Comparison of ENCODE assay signal across 24 mouse cellular contexts in genomic region chr12:28786310-28786709, GRCm38 (mm10). TPM values are rescaled to one million over a fixed set of nuclear protein-coding genes. Genes with fewer than 3 reads are reported as not detected.
A peak's percentile ranks its signal among the peaks of the same experiment; 100 is the strongest.
DNase-seq lines count a peak whose midpoint lies in the region; ATAC-seq lines count a peak whose summit lies in the region.
"Had no signal": no experiment of that assay in that cellular context is flagged by ENCODE, and none has a peak within 500 bp of the region (broad histone marks: within the 10 kb centered on the region; RNA-seq: fewer than 3 reads in every experiment).

No protein-coding gene starts in this region.

- no peak overlapping the region for H3K4me3 ChIP-seq in forebrain, embryonic 10.5 days
- no peak overlapping the region for H3K4me3 ChIP-seq in forebrain, embryonic 16.5 days (replicated peaks; ENCODE audit: low read length)
- no peak overlapping the region for H3K4me3 ChIP-seq in kidney, embryonic 16.5 days (ENCODE audit: low read length)
- H3K4me3 ChIP-seq: embryonic facial prominence, embryonic 10.5 days; embryonic facial prominence, embryonic 13.5 days; erythroblast, embryonic 14.5 days; forebrain, embryonic 13.5 days; gastrocnemius, adult 2 months had no signal

- peak; percentile 64 to 71 for DNase-seq in cerebellum, postnatal 10 days
- no peak for DNase-seq in cerebellum, adult 11-12 months
- DNase-seq in forebrain, embryonic 10.5 days (ENCODE audit: extremely low spot score, low spot score), result no peak
- no peak for DNase-seq in kidney, adult 8-10 months
- DNase-seq: adrenal gland, adult 8-10 months; adrenal gland, postnatal 25 days; cerebellum, postnatal 36 days; embryo, embryonic 11 days; forebrain, postnatal 0 days; gastrocnemius, adult 2 months; gastrocnemius, postnatal 14 days; heart, adult 11 months had no signal

- no peak overlapping the region for H3K9ac ChIP-seq in forebrain, embryonic 16.5 days (replicated peaks; ENCODE audit: low read depth, low read length)
- H3K9ac ChIP-seq in kidney, embryonic 16.5 days (replicated peaks; ENCODE audit: low read length), result no peak overlapping the region
- H3K9ac ChIP-seq: embryonic facial prominence, embryonic 13.5 days; forebrain, embryonic 13.5 days; forebrain, postnatal 0 days; hindbrain, embryonic 14.5 days had no signal

- no peaks in the 10 kb centered on the region for H3K9me3 ChIP-seq in forebrain, embryonic 10.5 days
- no peaks in the 10 kb centered on the region for H3K9me3 ChIP-seq in forebrain, embryonic 16.5 days (ENCODE audit: control insufficient read depth, low read length)
- no peaks in the 10 kb centered on the region for H3K9me3 ChIP-seq in kidney, embryonic 16.5 days (ENCODE audit: low read length)
- H3K9me3 ChIP-seq: embryonic facial prominence, embryonic 10.5 days; embryonic facial prominence, embryonic 13.5 days; forebrain, embryonic 13.5 days had no signal

- no peak overlapping the region for H3K4me2 ChIP-seq in forebrain, embryonic 16.5 days (ENCODE audit: low read length)
- no peak overlapping the region for H3K4me2 ChIP-seq in kidney, embryonic 16.5 days (replicated peaks; ENCODE audit: low read depth, low read length)
- H3K4me2 ChIP-seq: embryonic facial prominence, embryonic 13.5 days; forebrain, embryonic 13.5 days; heart, embryonic 11.5 days; hindbrain, embryonic 14.5 days had no signal

- ATAC-seq in forebrain, embryonic 16.5 days, result no peak
- no peak for ATAC-seq in kidney, embryonic 16.5 days (ENCODE audit: low FRiP score, low TSS enrichment)
- ATAC-seq: activated CD4-positive, CD25-positive, alpha-beta regulatory T cell, adult 4 months; forebrain, embryonic 13.5 days; forebrain, postnatal 0 days; hindbrain, postnatal 0 days; inflammation-experienced regulatory T-cells, adult 6 months; intestine, embryonic 16.5 days had no signal

- H3K27me3 ChIP-seq in forebrain, embryonic 10.5 days (ENCODE audit: poor library complexity, severe bottlenecking), result peaks cover 22% of the 10 kb centered on the region; the same call in 1 of the 2 replicates
- no peaks in the 10 kb centered on the region for H3K27me3 ChIP-seq in forebrain, embryonic 16.5 days (replicated peaks; ENCODE audit: control insufficient read depth, insufficient read depth, low read length)
- H3K27me3 ChIP-seq in kidney, embryonic 16.5 days (ENCODE audit: insufficient read depth, low read length), result no peaks in the 10 kb centered on the region
- H3K27me3 ChIP-seq: embryonic facial prominence, embryonic 13.5 days; forebrain, embryonic 13.5 days had no signal

- WGBS in forebrain, embryonic 10.5 days, result 91% methylated on average over 6 of the region's 6 CpGs
- WGBS in forebrain, embryonic 16.5 days, result 93% methylated on average over 6 of the region's 6 CpGs
- WGBS in kidney, embryonic 16.5 days, result 85% methylated on average over 6 of the region's 6 CpGs

- H3K27ac ChIP-seq in forebrain, embryonic 10.5 days, result 0 out of 2 replicates have a peak overlapping the region, but pooled peaks have one; percentile 60
- H3K27ac ChIP-seq in forebrain, embryonic 16.5 days (ENCODE audit: low read length), result no peak overlapping the region
- peak overlapping the region; percentile 85 for H3K27ac ChIP-seq in kidney, embryonic 16.5 days (ENCODE audit: low read length)
- H3K27ac ChIP-seq: embryonic facial prominence, embryonic 13.5 days; forebrain, embryonic 13.5 days; gastrocnemius, adult 2 months; hindbrain, embryonic 14.5 days; hindbrain, postnatal 0 days had no signal

- H3K4me1 ChIP-seq in forebrain, embryonic 10.5 days, result peaks cover 60% of the 10 kb centered on the region
- peaks cover 13% of the 10 kb centered on the region for H3K4me1 ChIP-seq in forebrain, embryonic 16.5 days (replicated peaks; ENCODE audit: control insufficient read depth, insufficient read depth, low read length)
- H3K4me1 ChIP-seq in kidney, embryonic 16.5 days (ENCODE audit: insufficient read depth, low read length), result peaks cover 73% of the 10 kb centered on the region

- H3K36me3 ChIP-seq in forebrain, embryonic 10.5 days (replicated peaks), result no peaks in the 10 kb centered on the region
- no peaks in the 10 kb centered on the region for H3K36me3 ChIP-seq in forebrain, embryonic 16.5 days (ENCODE audit: control insufficient read depth, insufficient read depth)
- H3K36me3 ChIP-seq in kidney, embryonic 16.5 days (ENCODE audit: insufficient read depth, low read length), result no peaks in the 10 kb centered on the region
- H3K36me3 ChIP-seq: embryonic facial prominence, embryonic 10.5 days; embryonic facial prominence, embryonic 13.5 days had no signal

RNA-seq across cellular contexts. Expression of gene Eipr1, which starts 34.7 kb away (rescaled TPM):
- polyA plus RNA-seq in forebrain, embryonic 10.5 days (2016; fragmentation: Nextera tagmentation; extraction: Ambion mirVana), result 39.0 and 40.5 TPM in 2 replicates
- 75.9 and 79.3 TPM in 2 replicates for polyA plus RNA-seq in forebrain, embryonic 16.5 days (2015; fragmentation: Nextera tagmentation; extraction: Ambion mirVana)
- 41.4 and 43.5 TPM in 2 replicates for polyA plus RNA-seq in kidney, embryonic 16.5 days (2015; fragmentation: Nextera tagmentation; extraction: Ambion mirVana)

RNA-seq across cellular contexts. Expression of gene Trappc12, which starts 36.0 kb away (rescaled TPM):
- polyA plus RNA-seq in forebrain, embryonic 10.5 days (2016; fragmentation: Nextera tagmentation; extraction: Ambion mirVana), result 33.5 and 36.9 TPM in 2 replicates
- polyA plus RNA-seq in forebrain, embryonic 16.5 days (2015; fragmentation: Nextera tagmentation; extraction: Ambion mirVana), result 47.0 and 50.0 TPM in 2 replicates
- 45.5 and 49.1 TPM in 2 replicates for polyA plus RNA-seq in kidney, embryonic 16.5 days (2015; fragmentation: Nextera tagmentation; extraction: Ambion mirVana)

Comparison
In these comparisons a context has a peak if more than half of its experiments do, and no peak if none do; other contexts are left out.
1. DNase-seq: peak in cerebellum, postnatal 10 days (2 of 2); none in cerebellum, adult 11-12 months (single experiment), forebrain, embryonic 10.5 days (single experiment) and kidney, adult 8-10 months (0 of 2).